Mouse (Mus musculus): Measurements from ENCODE around the gene Ccdc163.

Ccdc163 gene

DNA sequence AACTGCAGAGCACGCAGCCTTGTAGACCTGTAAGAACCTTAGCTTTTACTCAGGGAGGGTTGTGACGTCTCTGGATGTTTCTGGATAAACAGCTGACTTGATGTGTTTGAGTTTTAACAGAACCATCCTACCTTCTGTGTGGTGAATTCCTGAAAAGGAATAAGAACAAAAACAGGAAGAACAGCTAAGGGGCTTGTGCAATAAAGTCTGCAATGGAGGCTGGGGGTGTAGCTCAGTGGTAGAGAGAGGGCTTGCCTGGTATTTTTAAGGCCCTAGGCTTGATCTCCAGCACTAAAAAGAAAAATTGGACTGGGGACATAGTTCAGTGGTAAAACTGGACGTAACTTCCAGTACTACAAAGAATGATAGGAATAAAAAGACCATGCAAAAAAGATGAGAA is 68.8 kb downstream of the Ccdc163 start:
- DNase-seq (ENCODE audit: low spot score): no peak

DNA sequence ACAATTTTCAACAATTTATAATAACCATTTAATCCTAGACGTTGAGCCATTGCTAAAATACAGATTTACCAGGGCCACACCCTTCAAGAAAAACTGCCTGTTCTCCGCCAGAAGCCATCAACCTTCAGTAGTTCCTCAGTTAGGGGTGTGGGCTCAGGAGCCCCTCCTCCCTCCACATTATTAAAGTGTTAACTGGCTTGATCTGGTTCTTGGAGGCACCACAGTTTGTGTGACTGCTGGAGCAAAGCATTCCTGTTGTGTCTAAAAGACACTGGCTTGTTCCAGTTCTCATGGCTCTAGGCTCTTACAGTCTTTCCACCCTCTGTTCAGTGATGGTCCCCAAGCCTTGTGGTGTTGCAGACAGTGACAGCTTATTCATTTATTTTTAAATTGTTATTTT is 72.2 kb downstream of the Ccdc163 start:
- DNase-seq (ENCODE audit: low spot score): no peak

DNA sequence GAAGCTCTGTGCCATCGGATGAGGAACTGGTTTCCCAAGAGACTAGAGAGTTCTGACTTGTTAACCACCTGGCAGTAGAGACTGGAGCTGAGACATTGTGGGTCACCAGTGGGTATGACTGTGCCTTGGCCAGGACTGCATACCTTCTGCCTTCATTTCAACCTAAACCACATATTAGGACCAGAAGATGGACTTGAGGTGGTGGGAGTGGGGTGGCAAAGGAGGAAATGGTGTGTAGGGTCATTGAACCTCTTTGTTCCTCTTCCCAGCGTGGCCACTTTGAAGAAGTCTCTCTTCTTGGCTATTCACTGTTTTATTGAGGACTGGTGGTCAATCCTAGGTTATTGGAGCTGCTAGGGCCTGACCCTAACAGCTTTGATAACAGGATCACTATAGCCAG is 73.1 kb downstream of the Ccdc163 start:
- DNase-seq (ENCODE audit: low spot score): no peak

DNA sequence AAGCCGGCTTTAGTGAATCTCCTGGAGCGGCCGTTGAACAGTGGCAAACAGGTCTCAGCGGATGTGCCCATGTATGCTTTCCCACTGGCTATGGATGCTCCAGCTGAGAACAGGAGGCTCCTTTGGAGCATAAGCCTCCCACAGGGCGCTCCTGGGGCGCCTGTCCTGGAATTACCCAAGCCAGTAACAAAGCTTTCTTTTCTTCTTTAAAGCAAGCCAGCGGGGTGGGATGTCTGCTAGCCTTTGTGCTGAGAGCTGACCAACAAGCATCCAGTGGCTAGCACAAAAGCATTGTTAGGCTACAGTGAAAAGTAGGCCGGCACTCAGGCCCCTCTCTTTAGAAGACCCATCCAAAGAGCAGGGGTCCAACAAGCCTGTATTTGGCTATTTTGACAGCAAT is 73.9 kb downstream of the Ccdc163 start:
- DNase-seq (ENCODE audit: low spot score): no peak

DNA sequence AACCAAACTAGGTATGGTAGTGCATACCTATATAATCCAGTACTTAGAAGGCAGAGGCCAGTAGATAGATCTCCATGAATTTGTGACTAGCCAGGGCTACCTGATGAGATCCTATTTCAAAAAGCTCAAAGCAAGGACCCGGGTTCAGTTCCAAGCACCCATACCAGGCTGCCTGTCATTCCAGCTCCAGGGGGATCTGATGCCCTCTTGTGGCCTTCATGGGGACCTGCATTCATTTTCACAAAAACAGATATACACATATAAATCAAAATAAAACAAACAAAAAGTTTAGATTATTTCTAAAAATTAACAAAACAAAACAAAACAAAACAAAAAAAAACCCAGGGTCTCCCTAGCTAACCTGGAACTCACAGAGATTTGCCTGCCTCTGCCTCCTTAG is 78.3 kb downstream of the Ccdc163 start:
- no peak for DNase-seq (ENCODE audit: low spot score)

DNA sequence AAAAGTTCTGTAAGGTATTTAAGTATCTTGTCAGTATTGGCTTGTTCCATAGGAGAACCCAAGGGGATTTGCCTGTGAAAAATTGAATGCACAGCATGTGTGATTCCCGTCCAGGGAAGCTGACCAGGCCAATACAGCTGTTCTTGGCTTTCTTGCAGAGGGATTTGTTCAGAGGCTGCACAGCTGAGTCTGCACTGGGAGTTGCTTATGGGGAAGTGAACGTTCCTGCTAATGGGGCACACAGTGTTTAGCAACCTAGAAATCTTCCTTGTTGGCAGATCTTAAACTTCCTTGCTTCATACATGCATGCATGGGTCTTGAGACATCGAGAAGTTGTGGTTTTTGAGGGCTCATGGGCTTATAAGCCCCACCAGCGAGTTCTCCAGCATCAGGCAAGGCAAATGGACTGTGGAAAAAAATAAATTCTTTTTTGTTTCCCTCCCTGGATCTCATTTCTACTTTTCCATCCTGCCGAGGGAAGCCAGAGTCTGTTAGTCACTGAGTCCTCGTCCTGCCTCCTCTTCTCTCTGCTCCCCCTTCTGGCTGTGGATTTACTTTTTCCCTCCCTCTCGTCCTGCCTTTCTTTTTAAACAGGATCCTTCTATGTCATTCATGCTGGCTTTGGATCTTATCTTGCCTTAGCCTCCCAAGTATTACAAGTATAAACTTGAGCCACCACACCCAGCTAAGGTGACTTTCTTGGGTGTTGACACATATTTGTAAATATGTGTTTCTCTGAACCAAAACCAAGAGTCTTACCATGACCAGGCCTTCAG is 79.9 kb downstream of the Ccdc163 start:
- DNase-seq (ENCODE audit: low spot score): no peak

DNA sequence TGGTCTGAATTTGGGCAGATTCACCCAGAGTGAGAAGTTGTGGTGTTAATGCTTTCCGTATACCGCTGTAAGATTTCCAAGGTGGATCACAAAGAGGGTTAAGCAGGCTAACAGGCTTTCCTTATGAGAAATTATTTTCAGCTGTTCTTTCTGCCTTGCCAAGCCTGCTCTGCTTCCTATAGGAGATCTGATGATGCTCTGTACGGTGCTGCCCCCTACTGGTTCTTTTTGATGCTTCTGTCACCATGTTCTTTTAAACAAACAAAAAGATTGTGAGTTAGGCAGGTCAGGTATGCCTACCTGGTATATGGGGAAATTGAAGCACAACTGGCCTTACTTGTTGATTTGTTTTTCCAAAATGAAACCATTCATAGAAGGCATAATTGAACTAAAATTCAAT is 80.6 kb downstream of the Ccdc163 start:
- DNase-seq (ENCODE audit: low spot score): peak; percentile 66

DNA sequence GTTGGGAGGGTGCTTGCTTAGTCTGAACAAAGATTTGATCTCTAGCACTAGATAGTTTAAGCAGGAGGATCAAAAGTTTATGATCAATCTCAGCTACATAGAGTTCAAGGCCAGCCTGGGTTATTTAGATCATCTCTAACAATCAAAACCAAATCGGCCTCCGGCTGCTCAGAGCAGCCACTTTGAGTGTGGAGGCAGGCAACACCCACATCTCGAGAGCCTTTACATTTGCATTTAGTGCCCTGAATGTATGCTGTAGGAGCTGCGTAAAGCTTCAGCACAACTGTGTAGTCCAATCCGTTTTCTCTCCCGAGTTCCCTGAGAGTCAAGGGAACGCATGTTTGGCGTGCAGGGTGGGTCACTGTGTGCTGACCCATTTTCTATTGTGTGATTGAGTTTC is 84.1 kb downstream of the Ccdc163 start:
- DNase-seq (ENCODE audit: low spot score): no peak

DNA sequence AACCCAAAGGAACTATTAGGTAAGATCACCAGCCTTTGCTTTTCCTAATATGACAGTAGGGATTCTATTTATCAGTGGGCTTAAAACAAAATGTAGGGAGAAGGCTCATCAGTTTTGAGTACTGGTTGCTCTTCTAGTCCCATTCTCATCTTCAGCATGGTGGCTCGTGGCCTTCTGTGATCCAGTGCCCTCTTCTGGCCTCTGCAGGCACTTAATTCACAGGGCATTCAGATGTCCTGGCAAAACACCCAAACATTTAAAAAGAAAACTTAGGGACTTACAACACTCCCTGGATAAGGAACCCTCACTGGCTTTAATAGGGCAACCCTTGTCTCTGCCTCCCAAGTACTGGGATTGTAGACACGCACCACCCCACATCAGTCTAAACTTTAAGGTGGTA is 86.0 kb downstream of the Ccdc163 start:
- DNase-seq (ENCODE audit: low spot score): no peak

DNA sequence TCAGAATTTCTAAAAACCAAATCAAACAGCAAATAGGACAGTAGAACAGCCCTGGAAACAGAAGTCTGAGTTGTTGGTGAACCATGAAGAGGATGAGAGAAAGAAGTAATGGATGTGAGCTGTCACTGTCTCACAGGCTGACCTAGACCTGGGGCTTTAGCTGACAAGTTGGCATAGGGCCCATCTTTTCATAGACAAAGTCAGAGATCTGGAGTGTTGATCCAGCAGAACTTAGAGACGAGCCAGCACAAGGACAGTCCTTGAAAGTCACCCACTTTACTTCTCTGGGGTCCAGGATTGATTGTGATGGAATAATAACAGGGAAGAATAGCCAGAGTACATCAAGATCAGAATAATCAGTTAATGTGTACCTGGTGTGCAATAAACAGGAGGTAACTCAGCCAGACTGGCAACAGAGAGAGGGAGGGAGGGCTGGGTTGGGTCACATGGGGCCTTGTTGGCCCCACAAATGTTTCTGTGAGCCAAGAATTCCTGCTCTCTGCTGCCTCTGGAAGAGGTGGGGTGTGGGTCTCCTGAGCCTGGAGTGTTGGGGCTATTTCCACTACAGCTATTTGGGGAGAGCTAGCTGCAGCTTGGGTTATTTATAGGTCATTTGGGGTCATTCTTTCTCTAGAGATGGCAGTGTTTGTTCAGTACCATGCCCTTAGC is 88.3 kb downstream of the Ccdc163 start:
- DNase-seq (ENCODE audit: low spot score): no peak

DNA sequence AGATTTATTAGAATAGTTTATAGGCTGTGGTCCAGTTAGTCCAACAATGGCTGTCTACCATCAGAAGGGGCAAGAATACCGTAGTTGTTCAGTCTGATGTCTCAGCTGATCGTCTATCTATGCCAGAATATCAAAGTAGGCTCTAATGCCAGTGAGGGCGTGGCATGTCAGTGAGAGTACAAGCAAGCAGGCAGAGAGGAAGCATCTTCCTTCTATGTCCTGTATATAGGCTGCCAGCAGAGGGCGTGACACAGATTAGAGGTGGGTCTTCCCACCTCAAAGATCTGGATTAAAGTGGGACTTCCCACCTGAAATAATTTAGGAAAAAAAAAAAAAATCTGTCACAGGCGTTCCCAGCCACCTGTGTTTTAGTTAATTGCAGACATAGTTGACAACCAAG is 91.6 kb downstream of the Ccdc163 start:
- no peak for DNase-seq (ENCODE audit: low spot score)
